Mouse (Mus musculus): ENCODE measurements around the gene Serpind1. TPM values are rescaled to one million over a fixed set of nuclear protein-coding genes. Genes with fewer than 3 reads are reported as not detected.

The Serpind1 gene
- not detected for polyA plus RNA-seq (2014; fragmentation: Illumina TruSeq; extraction: RNeasy Lipid Tissue Mini Kit (QIAGEN cat#74804); ENCODE audit: low read depth, low replicate concordance)

GRCm38 (mm10) chr16:17331116-17331515 lies at the start of gene Serpind1:
Gene Serpind1, plus strand, starts transcription at chr16:17331371.

Other genes starting within 250 kb of the Serpind1 start
- 157 TPM for gene Ppil2, start 220.1 kb upstream of the Serpind1 start, polyA plus RNA-seq (2014; fragmentation: Illumina TruSeq; extraction: RNeasy Lipid Tissue Mini Kit (QIAGEN cat#74804); ENCODE audit: low read depth, low replicate concordance)
- gene 2610318N02Rik, start 206.2 kb upstream of the Serpind1 start, polyA plus RNA-seq (2014; fragmentation: Illumina TruSeq; extraction: RNeasy Lipid Tissue Mini Kit (QIAGEN cat#74804); ENCODE audit: low read depth, low replicate concordance) = not detected
- gene Sdf2l1, start 199.0 kb upstream of the Serpind1 start, polyA plus RNA-seq (2014; fragmentation: Illumina TruSeq; extraction: RNeasy Lipid Tissue Mini Kit (QIAGEN cat#74804); ENCODE audit: low read depth, low replicate concordance) = 15.5 TPM
- not detected for gene Ydjc, start 186.8 kb upstream of the Serpind1 start, polyA plus RNA-seq (2014; fragmentation: Illumina TruSeq; extraction: RNeasy Lipid Tissue Mini Kit (QIAGEN cat#74804); ENCODE audit: low read depth, low replicate concordance)
- not detected for gene Ccdc116, start 184.1 kb upstream of the Serpind1 start, polyA plus RNA-seq (2014; fragmentation: Illumina TruSeq; extraction: RNeasy Lipid Tissue Mini Kit (QIAGEN cat#74804); ENCODE audit: low read depth, low replicate concordance)
- gene Ube2l3, start 128.7 kb upstream of the Serpind1 start, polyA plus RNA-seq (2014; fragmentation: Illumina TruSeq; extraction: RNeasy Lipid Tissue Mini Kit (QIAGEN cat#74804); ENCODE audit: low read depth, low replicate concordance) = 394 TPM
- gene Rimbp3, start 122.8 kb upstream of the Serpind1 start, polyA plus RNA-seq (2014; fragmentation: Illumina TruSeq; extraction: RNeasy Lipid Tissue Mini Kit (QIAGEN cat#74804); ENCODE audit: low read depth, low replicate concordance) = not detected
- 0.70 TPM for gene Hic2, start 97.8 kb upstream of the Serpind1 start, polyA plus RNA-seq (2014; fragmentation: Illumina TruSeq; extraction: RNeasy Lipid Tissue Mini Kit (QIAGEN cat#74804); ENCODE audit: low read depth, low replicate concordance)
- not detected for gene Tmem191c, start 55.3 kb upstream of the Serpind1 start, polyA plus RNA-seq (2014; fragmentation: Illumina TruSeq; extraction: RNeasy Lipid Tissue Mini Kit (QIAGEN cat#74804); ENCODE audit: low read depth, low replicate concordance)
- gene Snap29, start 74.6 kb downstream of the Serpind1 start, polyA plus RNA-seq (2014; fragmentation: Illumina TruSeq; extraction: RNeasy Lipid Tissue Mini Kit (QIAGEN cat#74804); ENCODE audit: low read depth, low replicate concordance) = 96.3 TPM
- 23.0 TPM for gene Pi4ka, start 74.9 kb downstream of the Serpind1 start, polyA plus RNA-seq (2014; fragmentation: Illumina TruSeq; extraction: RNeasy Lipid Tissue Mini Kit (QIAGEN cat#74804); ENCODE audit: low read depth, low replicate concordance)
- 34.1 TPM for gene Crkl, start 120.6 kb downstream of the Serpind1 start, polyA plus RNA-seq (2014; fragmentation: Illumina TruSeq; extraction: RNeasy Lipid Tissue Mini Kit (QIAGEN cat#74804); ENCODE audit: low read depth, low replicate concordance)
- gene Aifm3, start 158.2 kb downstream of the Serpind1 start, polyA plus RNA-seq (2014; fragmentation: Illumina TruSeq; extraction: RNeasy Lipid Tissue Mini Kit (QIAGEN cat#74804); ENCODE audit: low read depth, low replicate concordance) = 1.6 TPM
- gene Lztr1, start 177.3 kb downstream of the Serpind1 start, polyA plus RNA-seq (2014; fragmentation: Illumina TruSeq; extraction: RNeasy Lipid Tissue Mini Kit (QIAGEN cat#74804); ENCODE audit: low read depth, low replicate concordance) = 21.9 TPM
- gene Thap7, start 199.8 kb downstream of the Serpind1 start, polyA plus RNA-seq (2014; fragmentation: Illumina TruSeq; extraction: RNeasy Lipid Tissue Mini Kit (QIAGEN cat#74804); ENCODE audit: low read depth, low replicate concordance) = 1.7 TPM
- not detected for gene Lrrc74b, start 229.9 kb downstream of the Serpind1 start, polyA plus RNA-seq (2014; fragmentation: Illumina TruSeq; extraction: RNeasy Lipid Tissue Mini Kit (QIAGEN cat#74804); ENCODE audit: low read depth, low replicate concordance)
- gene P2rx6, start 230.5 kb downstream of the Serpind1 start, polyA plus RNA-seq (2014; fragmentation: Illumina TruSeq; extraction: RNeasy Lipid Tissue Mini Kit (QIAGEN cat#74804); ENCODE audit: low read depth, low replicate concordance) = 0.23 TPM

Measured in adrenal gland, adult 10 weeks (tissue).